11 mouse cellular contexts compared by ENCODE assay signal in the genomic region with DNA sequence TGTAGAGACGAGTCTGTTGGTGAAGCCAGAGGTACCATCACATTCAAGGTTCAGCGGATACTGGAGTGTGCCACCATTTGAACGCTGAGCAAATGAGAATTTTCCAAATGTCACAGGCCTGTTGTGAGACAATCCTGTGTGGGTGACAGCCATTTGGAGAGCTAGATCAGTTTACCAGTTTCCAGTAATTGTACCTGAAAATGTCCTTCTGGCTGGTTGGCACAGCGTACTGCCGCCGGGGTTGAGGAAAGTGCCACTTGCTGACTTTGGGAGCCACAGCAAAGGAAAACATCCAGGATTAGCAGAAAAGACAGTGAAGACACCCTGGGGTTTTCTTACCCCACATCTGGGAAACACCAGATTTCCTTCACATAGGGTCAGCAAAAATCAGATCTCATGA.
"Had no signal": no experiment of that assay in that cellular context is flagged by ENCODE, and none has a peak within 500 bp of the region (broad histone marks: within the 10 kb centered on the region; RNA-seq: fewer than 3 reads in every experiment).

No protein-coding gene starts in this region.

- H3K27me3 ChIP-seq: limb, embryonic 13.5 days; liver, embryonic 15.5 days; midbrain, embryonic 13.5 days; stomach, embryonic 15.5 days had no signal

- H3K9me3 ChIP-seq: limb, embryonic 13.5 days; liver, embryonic 15.5 days; midbrain, embryonic 13.5 days; stomach, embryonic 15.5 days had no signal

- H3K36me3 ChIP-seq: limb, embryonic 13.5 days; liver, embryonic 15.5 days; midbrain, embryonic 13.5 days; stomach, embryonic 15.5 days had no signal

- H3K9ac ChIP-seq: limb, embryonic 13.5 days; liver, embryonic 15.5 days; midbrain, embryonic 13.5 days; stomach, embryonic 15.5 days had no signal

- H3K4me2 ChIP-seq: limb, embryonic 13.5 days; liver, embryonic 15.5 days; midbrain, embryonic 13.5 days; stomach, embryonic 15.5 days had no signal

- DNase-seq: kidney, postnatal 25 days; lung, adult 2 months; lung, postnatal 36 days; right cerebral cortex, postnatal 14 days; thymus, postnatal 4 days had no signal

- H3K4me1 ChIP-seq: midbrain, embryonic 13.5 days; stomach, embryonic 15.5 days had no signal

- H3K27ac ChIP-seq: layer of hippocampus, adult 2 months; limb, embryonic 13.5 days; liver, embryonic 15.5 days; midbrain, embryonic 13.5 days; stomach, embryonic 15.5 days had no signal

- H3K4me3 ChIP-seq: layer of hippocampus, adult 2 months; limb, embryonic 13.5 days; liver, embryonic 15.5 days; midbrain, embryonic 13.5 days; stomach, embryonic 15.5 days had no signal

- ATAC-seq: lung, postnatal 0 days; midbrain, embryonic 13.5 days had no signal
